Mouse (Mus musculus) CH12.LX (cell line): ENCODE measurements around the gene Sdc4. TPM values are rescaled to one million over a fixed set of nuclear protein-coding genes. Genes with fewer than 3 reads are reported as not detected.

ENCODE experiments used
- DNase-seq: peaks from one replicate; pipeline ENCODE4 v3.0.0-alpha.2; 2013; ENCODE audit errors: extremely low read depth
- H3K27ac ChIP-seq: 2 replicates; pipeline ENCODE4 v1.5.1; 2012; ENCODE audit warnings: low read depth, mild to moderate bottlenecking, control low read depth, moderate library complexity; ENCODE audit not compliant: insufficient read depth
- H3K27me3 ChIP-seq: replicated peaks from 2 replicates; pipeline ENCODE3; 2012; ENCODE audit warnings: inconsistent platforms
- H3K36me3 ChIP-seq, 2 experiments: replicated peaks in 1 of 2; 2 replicates each; pipeline versions ENCODE3 to v1.6.1; 2012; ENCODE audit warnings: inconsistent platforms in 1 of 2, low read length in 1 of 2, mild to moderate bottlenecking in 1 of 2, mixed read lengths in 1 of 2, moderate library complexity in 1 of 2; ENCODE audit not compliant: control insufficient read depth in 1 of 2, insufficient read depth in 1 of 2
- H3K4me1 ChIP-seq, 2 experiments: 2 replicates each; pipeline ENCODE4 v1.6.1; 2012; ENCODE audit warnings: inconsistent platforms in 1 of 2, moderate library complexity in 1 of 2; ENCODE audit not compliant: insufficient read depth in 2 of 2, control insufficient read depth in 1 of 2
- H3K4me2 ChIP-seq: 2 replicates; pipeline ENCODE4 v1.6.1; 2012; ENCODE audit warnings: low read depth, mild to moderate bottlenecking, control low read depth; ENCODE audit not compliant: poor library complexity, insufficient read depth, severe bottlenecking
- H3K4me3 ChIP-seq, 3 experiments: fragments of 150-350 bp in 1 of 3; sonication (generic) in 1 of 3; replicated peaks in 1 of 3; 2 replicates each; pipeline versions ENCODE3 to v1.5.1; 2011 to 2012; ENCODE audit warnings: low read depth in 2 of 3, low read length in 2 of 3, mild to moderate bottlenecking in 2 of 3, moderate library complexity in 2 of 3, control low read depth in 1 of 3, improper control_type of control experiment in 1 of 3, inconsistent platforms in 1 of 3, mixed read lengths in 1 of 3; ENCODE audit not compliant: poor library complexity in 1 of 3
- H3K79me2 ChIP-seq: replicated peaks from 2 replicates; pipeline ENCODE4 v1.6.1; 2012; ENCODE audit warnings: mild to moderate bottlenecking, moderate library complexity; ENCODE audit not compliant: control insufficient read depth, poor library complexity, insufficient read depth, severe bottlenecking; ENCODE audit errors: extremely low read depth
- H3K9ac ChIP-seq: 2 replicates; pipeline ENCODE4 v1.6.1; 2012; ENCODE audit warnings: low read depth, mild to moderate bottlenecking, control low read depth, moderate library complexity; ENCODE audit not compliant: insufficient read depth
- H3K9me3 ChIP-seq: replicated peaks from 2 replicates; pipeline ENCODE3; 2012; ENCODE audit warnings: low read length, inconsistent platforms, mixed read lengths
- BHLHE40 ChIP-seq: IDR thresholded peaks from 2 replicates; pipeline ENCODE4 v1.6.1; 2011; ENCODE audit warnings: mild to moderate bottlenecking, low read depth, low read length, improper control_type of control experiment
- CHD2 ChIP-seq: IDR thresholded peaks from 2 replicates; pipeline ENCODE4 v1.6.1; 2011; ENCODE audit warnings: low read length, improper control_type of control experiment
- E2F4 ChIP-seq: IDR thresholded peaks from 2 replicates; pipeline ENCODE4 v1.6.1; 2011; ENCODE audit warnings: low read depth, low read length, improper control_type of control experiment; ENCODE audit not compliant: insufficient replicate concordance
- ELF1 ChIP-seq: IDR thresholded peaks from 2 replicates; pipeline ENCODE4 v1.6.1; 2014; ENCODE audit warnings: low read depth, mild to moderate bottlenecking, inconsistent platforms, low read length, improper control_type of control experiment
- GABPA ChIP-seq: IDR thresholded peaks from 2 replicates; pipeline ENCODE4 v1.6.1; 2012; ENCODE audit warnings: low read depth, low read length, improper control_type of control experiment, inconsistent platforms; ENCODE audit not compliant: insufficient replicate concordance
- HCFC1 ChIP-seq: IDR thresholded peaks from 2 replicates; pipeline ENCODE4 v1.6.1; 2012; ENCODE audit warnings: low read depth, mild to moderate bottlenecking, inconsistent platforms, low read length, improper control_type of control experiment
- JUN ChIP-seq: IDR thresholded peaks from 2 replicates; pipeline ENCODE4 v1.6.1; 2011; ENCODE audit warnings: low read depth, mild to moderate bottlenecking, low read length, improper control_type of control experiment, moderate library complexity; ENCODE audit not compliant: insufficient read depth
- JUND ChIP-seq: conservative IDR thresholded peaks from 2 replicates; pipeline ENCODE4 v1.6.1; 2011; ENCODE audit warnings: low read depth, low read length, improper control_type of control experiment
- KAT2A ChIP-seq: IDR thresholded peaks from 2 replicates; pipeline ENCODE4 v1.6.1; 2012; ENCODE audit warnings: low read length, improper control_type of control experiment, inconsistent platforms; ENCODE audit not compliant: insufficient replicate concordance
- MEF2A ChIP-seq: IDR thresholded peaks from 2 replicates; pipeline ENCODE4 v1.6.1; 2014; ENCODE audit warnings: low read depth, mild to moderate bottlenecking, inconsistent platforms, low read length, improper control_type of control experiment, borderline replicate concordance
- MXI1 ChIP-seq: IDR thresholded peaks from 2 replicates; pipeline ENCODE4 v1.6.1; 2011; ENCODE audit warnings: mild to moderate bottlenecking, low read depth, low read length, improper control_type of control experiment
- MYC ChIP-seq: IDR thresholded peaks from 2 replicates; pipeline ENCODE4 v1.6.1; 2011; ENCODE audit warnings: low read depth, mild to moderate bottlenecking, improper control_type of control experiment, low read length
- NRF1 ChIP-seq: IDR thresholded peaks from 2 replicates; pipeline ENCODE4 v1.6.1; 2014; ENCODE audit warnings: low read depth, mild to moderate bottlenecking, inconsistent platforms, low read length, improper control_type of control experiment, moderate library complexity
- POLR2AphosphoS2 ChIP-seq: IDR thresholded peaks from 2 replicates; pipeline ENCODE4 v1.6.1; 2011; ENCODE audit warnings: low read depth, low read length, improper control_type of control experiment
- RAD21 ChIP-seq: IDR thresholded peaks from 2 replicates; pipeline ENCODE4 v1.6.1; 2011; ENCODE audit warnings: low read depth, mild to moderate bottlenecking, low read length, improper control_type of control experiment, moderate library complexity
- RCOR1 ChIP-seq: conservative IDR thresholded peaks from 2 replicates; pipeline ENCODE4 v1.6.1; 2012; ENCODE audit warnings: low read depth, mild to moderate bottlenecking, inconsistent platforms, low read length, improper control_type of control experiment
- SIN3A ChIP-seq: IDR thresholded peaks from 2 replicates; pipeline ENCODE4 v1.6.1; 2012; ENCODE audit warnings: low read length, improper control_type of control experiment, inconsistent platforms
- SMC3 ChIP-seq: IDR thresholded peaks from 2 replicates; pipeline ENCODE4 v1.6.1; 2011; ENCODE audit warnings: low read depth, low read length, improper control_type of control experiment
- TCF12 ChIP-seq: IDR thresholded peaks from 2 replicates; pipeline ENCODE4 v1.6.1; 2014; ENCODE audit warnings: low read depth, mild to moderate bottlenecking, inconsistent platforms, low read length, improper control_type of control experiment
- UBTF ChIP-seq: IDR thresholded peaks from 2 replicates; pipeline ENCODE4 v1.6.1; 2012; ENCODE audit warnings: low read depth, mild to moderate bottlenecking, inconsistent platforms, low read length, improper control_type of control experiment, moderate library complexity
- ZKSCAN1 ChIP-seq: IDR thresholded peaks from 2 replicates; pipeline ENCODE4 v1.6.1; 2012; ENCODE audit warnings: low read depth, inconsistent platforms, low read length, improper control_type of control experiment, borderline replicate concordance
- ZMIZ1 ChIP-seq: IDR thresholded peaks from 2 replicates; pipeline ENCODE4 v1.6.1; 2012; ENCODE audit warnings: low read depth, mild to moderate bottlenecking, inconsistent platforms, low read length, improper control_type of control experiment
- ZNF384 ChIP-seq: IDR thresholded peaks from 2 replicates; pipeline ENCODE4 v1.6.1; 2012; ENCODE audit warnings: low read depth, low read length, improper control_type of control experiment, inconsistent platforms
- dilution Hi-C: fragments of 300-500 bp; cut with MboI; formaldehyde crosslinking; loops from 2 replicates; pipeline ENCODE4 v1.14.3; 2020; ENCODE audit warnings: low sequenced_read_pairs; ENCODE audit not compliant: extremely low pct_unique_long_range_greater_than_20kb, extremely low pct_ligation_motif_present
- in situ Hi-C: fragments of 300-500 bp; cut with MboI; formaldehyde crosslinking; loops from 3 replicates; pipeline ENCODE4 v1.14.3; 2019; ENCODE audit warnings: low sequenced_read_pairs, low pct_ligation_motif_present, low pct_unique_long_range_greater_than_20kb, mixed read lengths
- polyA plus RNA-seq: library from polyadenylated mRNA; unstranded; fragments of >175 nt; gene quantifications from 2 replicates; pipeline ENCODE4 v1.2.1, GENCODE M21; 2012; ENCODE audit warnings: low read depth; ENCODE audit not compliant: insufficient read length
- total RNA-seq, 2 experiments: library from RNA; depleted of rRNA; stranded (reverse); fragments of 300-350 nt in 1 of 2; fragments of >200 nt in 1 of 2; gene quantifications; 2 replicates each; pipeline ENCODE4 v1.2.3; 2012 to 2014

Sdc4 gene
- total and polyA plus RNA-seq, 3 experiments, result 46.6 to 69.9 (median 59.8) TPM

- H3K4me3 ChIP-seq, result peak overlapping the region; percentile 66 to 84 (median 69)
- peak overlapping the region; percentile 34; the same call in 1 of the 2 replicates for H3K4me2 ChIP-seq
- peaks cover 2% of the 10 kb centered on the region for H3K9me3 ChIP-seq
- TF ChIP-seq JUN (no peak), SMC3 (no peak), MXI1 (no peak), RCOR1 (no peak), KAT2A (no peak), SIN3A (no peak), ZNF384 (no peak), RAD21 (no peak), ZKSCAN1 (no peak), BHLHE40 (no peak), GABPA (no peak), UBTF (no peak), E2F4 (no peak)
- H3K36me3 ChIP-seq, result peaks cover 3 to 5% of the 10 kb centered on the region in 2 experiments
- peaks cover 7 to 21% of the 10 kb centered on the region in 2 experiments for H3K4me1 ChIP-seq
- peaks cover 17% of the 10 kb centered on the region for H3K27me3 ChIP-seq
- no peak overlapping the region; the same call in 1 of the 2 replicates for H3K27ac ChIP-seq
- in situ Hi-C loops, result loop anchor here (5.0 kb wide), 1 partner anchor 34 kb away; no protein-coding TSS in a partner anchor
- H3K9ac ChIP-seq, result peak overlapping the region; percentile 36; the same call in 1 of the 2 replicates
- dilution Hi-C loops, result no loop called here
- H3K79me2 ChIP-seq, result peaks cover 3% of the 10 kb centered on the region; the same call in 1 of the 2 replicates
- no peak for DNase-seq
Measured at GRCm38 (mm10) chr2:164456413-164456812, 12.7 kb upstream of the Sdc4 start.

- TF ChIP-seq MEF2A, result no peak
- TF ChIP-seq HCFC1, result no peak
- TF ChIP-seq UBTF, result no peak
- TF ChIP-seq ZMIZ1, result no peak
- no peak for TF ChIP-seq CHD2
- no peak for TF ChIP-seq TCF12
- TF ChIP-seq JUND, result no peak
- no peak for TF ChIP-seq MXI1
- TF ChIP-seq NRF1, result no peak
- TF ChIP-seq GABPA, result no peak
- no peak for TF ChIP-seq ELF1
- TF ChIP-seq SIN3A, result no peak
- no peak for TF ChIP-seq MYC
- no peak for TF ChIP-seq SMC3
- TF ChIP-seq POLR2AphosphoS2, result no peak
- Histone ChIP-seq H3K27ac (no peak overlapping the region), H3K4me3 (no peak overlapping the region), H3K4me1 (peaks cover 7 to 21% of the 10 kb centered on the region in 2 experiments), H3K9me3 (peaks cover 2% of the 10 kb centered on the region), H3K9ac (no peak overlapping the region), H3K79me2 (no peaks in the 10 kb centered on the region), H3K27me3 (peaks cover 21% of the 10 kb centered on the region), H3K36me3 (peaks cover 3 to 5% of the 10 kb centered on the region in 2 experiments), H3K4me2 (no peak overlapping the region)
- in situ Hi-C loops, result loop anchor here (5.0 kb wide), 1 partner anchor 33 kb away; no protein-coding TSS in a partner anchor
- no peak for DNase-seq
- dilution Hi-C loops, result no loop called here
Measured at GRCm38 (mm10) chr2:164455421-164456190, 11.9 kb upstream of the Sdc4 start.
